Mouse (Mus musculus): Measurements from ENCODE around the gene Aktip. TPM values are rescaled to one million over a fixed set of nuclear protein-coding genes. Genes with fewer than 3 reads are reported as not detected.

Gene Aktip
- polyA plus RNA-seq, 2 experiments: 30.4 to 58.0 TPM

GRCm38 (mm10) chr8:91237191-91237590, 37.4 kb upstream of the Aktip start:
- Histone ChIP-seq H3K4me3 (replicated peaks; ENCODE audit: low read length) (no peak overlapping the region), H3K9ac (ENCODE audit: low read depth, low read length, severe bottlenecking) (no peak overlapping the region), H3K27me3 (ENCODE audit: control insufficient read depth, insufficient read depth, low read length) (no peaks in the 10 kb centered on the region), H3K27ac (replicated peaks; ENCODE audit: low read depth, low read length) (no peak overlapping the region), H3K4me1 (ENCODE audit: control insufficient read depth, insufficient read depth, low read length) (no peaks in the 10 kb centered on the region), H3K4me2 (replicated peaks; ENCODE audit: low read depth, low read length, severe bottlenecking) (no peak overlapping the region), H3K36me3 (ENCODE audit: control insufficient read depth, insufficient read depth, low read length) (no peaks in the 10 kb centered on the region; the same call in 1 of the 2 replicates), H3K9me3 (ENCODE audit: control insufficient read depth, low read length) (no peaks in the 10 kb centered on the region)
- DNase-seq (ENCODE audit: low spot score) (no peak), ATAC-seq (ENCODE audit: low FRiP score, low read depth) (no peak)
- TF ChIP-seq POLR2A (IDR thresholded peaks at IDR 0.05; ENCODE audit: borderline replicate concordance, extremely low read depth, insufficient read depth, insufficient read length): no peak
- WGBS: 83% methylated on average over 2 of the region's 2 CpGs

- no peaks in the 10 kb centered on the region for H3K27me3 ChIP-seq (ENCODE audit: control insufficient read depth, insufficient read depth, low read length)
- no peak overlapping the region for H3K27ac ChIP-seq (replicated peaks; ENCODE audit: low read depth, low read length)
- peaks cover 5% of the 10 kb centered on the region; the same call in 1 of the 2 replicates for H3K36me3 ChIP-seq (ENCODE audit: control insufficient read depth, insufficient read depth, low read length)
- no peak for TF ChIP-seq POLR2A (IDR thresholded peaks at IDR 0.05; ENCODE audit: borderline replicate concordance, extremely low read depth, insufficient read depth, insufficient read length)
- H3K9ac ChIP-seq (ENCODE audit: low read depth, low read length, severe bottlenecking): no peak overlapping the region
- H3K9me3 ChIP-seq (ENCODE audit: control insufficient read depth, low read length): no peaks in the 10 kb centered on the region
- 76% methylated on average over 2 of the region's 2 CpGs for WGBS
- DNase-seq (ENCODE audit: low spot score): no peak
- no peaks in the 10 kb centered on the region for H3K4me1 ChIP-seq (ENCODE audit: control insufficient read depth, insufficient read depth, low read length)
- H3K4me3 ChIP-seq (replicated peaks; ENCODE audit: low read length): no peak overlapping the region
- H3K4me2 ChIP-seq (replicated peaks; ENCODE audit: low read depth, low read length, severe bottlenecking): no peak overlapping the region
- ATAC-seq (ENCODE audit: low FRiP score, low read depth): no peak
Measured at GRCm38 (mm10) chr8:91234097-91234496, 34.3 kb upstream of the Aktip start.

- Histone ChIP-seq H3K4me2 (replicated peaks; ENCODE audit: low read depth, low read length, severe bottlenecking) (no peak overlapping the region), H3K4me3 (replicated peaks; ENCODE audit: low read length) (no peak overlapping the region), H3K36me3 (ENCODE audit: control insufficient read depth, insufficient read depth, low read length) (peaks cover 16% of the 10 kb centered on the region; the same call in 1 of the 2 replicates), H3K27ac (replicated peaks; ENCODE audit: low read depth, low read length) (no peak overlapping the region), H3K9ac (ENCODE audit: low read depth, low read length, severe bottlenecking) (no peak overlapping the region), H3K4me1 (ENCODE audit: control insufficient read depth, insufficient read depth, low read length) (no peaks in the 10 kb centered on the region), H3K9me3 (ENCODE audit: control insufficient read depth, low read length) (no peaks in the 10 kb centered on the region), H3K27me3 (ENCODE audit: control insufficient read depth, insufficient read depth, low read length) (no peaks in the 10 kb centered on the region)
- 91% methylated on average over 7 of the region's 7 CpGs for WGBS
- TF ChIP-seq POLR2A (IDR thresholded peaks at IDR 0.05; ENCODE audit: borderline replicate concordance, extremely low read depth, insufficient read depth, insufficient read length): no peak
- DNase-seq (ENCODE audit: low spot score): no peak
- no peak for ATAC-seq (ENCODE audit: low FRiP score, low read depth)
Measured at GRCm38 (mm10) chr8:91227421-91227841, 27.7 kb upstream of the Aktip start.

- Histone ChIP-seq H3K9ac (ENCODE audit: low read depth, low read length, severe bottlenecking) (no peak overlapping the region), H3K9me3 (ENCODE audit: control insufficient read depth, low read length) (no peaks in the 10 kb centered on the region), H3K4me2 (replicated peaks; ENCODE audit: low read depth, low read length, severe bottlenecking) (no peak overlapping the region), H3K27ac (replicated peaks; ENCODE audit: low read depth, low read length) (no peak overlapping the region), H3K4me3 (replicated peaks; ENCODE audit: low read length) (no peak overlapping the region), H3K4me1 (ENCODE audit: control insufficient read depth, insufficient read depth, low read length) (no peaks in the 10 kb centered on the region), H3K36me3 (ENCODE audit: control insufficient read depth, insufficient read depth, low read length) (peaks cover 12% of the 10 kb centered on the region; the same call in 1 of the 2 replicates), H3K27me3 (ENCODE audit: control insufficient read depth, insufficient read depth, low read length) (no peaks in the 10 kb centered on the region)
- DNase-seq (ENCODE audit: low spot score) (no peak), ATAC-seq (ENCODE audit: low FRiP score, low read depth) (no peak)
- TF ChIP-seq POLR2A (IDR thresholded peaks at IDR 0.05; ENCODE audit: borderline replicate concordance, extremely low read depth, insufficient read depth, insufficient read length): no peak
- WGBS: 92% methylated on average over 7 of the region's 7 CpGs
Measured at GRCm38 (mm10) chr8:91224227-91224626, 24.5 kb upstream of the Aktip start.

GRCm38 (mm10) chr8:91221841-91222240, 22.1 kb upstream of the Aktip start:
- no peak for TF ChIP-seq POLR2A (IDR thresholded peaks at IDR 0.05; ENCODE audit: borderline replicate concordance, extremely low read depth, insufficient read depth, insufficient read length)
- 89% methylated on average over 2 of the region's 2 CpGs for WGBS
- no peak overlapping the region for H3K4me3 ChIP-seq (replicated peaks; ENCODE audit: low read length)
- no peak overlapping the region for H3K4me2 ChIP-seq (replicated peaks; ENCODE audit: low read depth, low read length, severe bottlenecking)
- H3K4me1 ChIP-seq (ENCODE audit: control insufficient read depth, insufficient read depth, low read length): no peaks in the 10 kb centered on the region
- no peak overlapping the region for H3K9ac ChIP-seq (ENCODE audit: low read depth, low read length, severe bottlenecking)
- ATAC-seq (ENCODE audit: low FRiP score, low read depth) (no peak), DNase-seq (ENCODE audit: low spot score) (no peak)
- H3K36me3 ChIP-seq (ENCODE audit: control insufficient read depth, insufficient read depth, low read length): peaks cover 12% of the 10 kb centered on the region; the same call in 1 of the 2 replicates
- H3K9me3 ChIP-seq (ENCODE audit: control insufficient read depth, low read length): no peaks in the 10 kb centered on the region
- H3K27ac ChIP-seq (replicated peaks; ENCODE audit: low read depth, low read length): no peak overlapping the region
- no peaks in the 10 kb centered on the region for H3K27me3 ChIP-seq (ENCODE audit: control insufficient read depth, insufficient read depth, low read length)

GRCm38 (mm10) chr8:91218271-91218670, 18.5 kb upstream of the Aktip start:
- H3K4me1 ChIP-seq (ENCODE audit: control insufficient read depth, insufficient read depth, low read length): no peaks in the 10 kb centered on the region
- H3K9ac ChIP-seq (ENCODE audit: low read depth, low read length, severe bottlenecking): no peak overlapping the region
- H3K36me3 ChIP-seq (ENCODE audit: control insufficient read depth, insufficient read depth, low read length): no peaks in the 10 kb centered on the region
- H3K9me3 ChIP-seq (ENCODE audit: control insufficient read depth, low read length): no peaks in the 10 kb centered on the region
- DNase-seq (ENCODE audit: low spot score) (no peak), ATAC-seq (ENCODE audit: low FRiP score, low read depth) (no peak)
- 79% methylated on average over 4 of the region's 4 CpGs for WGBS
- TF ChIP-seq POLR2A (IDR thresholded peaks at IDR 0.05; ENCODE audit: borderline replicate concordance, extremely low read depth, insufficient read depth, insufficient read length): no peak
- no peak overlapping the region for H3K4me3 ChIP-seq (replicated peaks; ENCODE audit: low read length)
- no peak overlapping the region for H3K4me2 ChIP-seq (replicated peaks; ENCODE audit: low read depth, low read length, severe bottlenecking)
- no peaks in the 10 kb centered on the region for H3K27me3 ChIP-seq (ENCODE audit: control insufficient read depth, insufficient read depth, low read length)
- no peak overlapping the region for H3K27ac ChIP-seq (replicated peaks; ENCODE audit: low read depth, low read length)

Measured in limb, embryonic 14.5 days (tissue).